Mouse (Mus musculus) megakaryocyte, embryonic 14.5 days (primary cell): ENCODE results near the gene Msl1.

Source experiments
- FLI1 ChIP-seq: IDR thresholded peaks from 2 replicates; pipeline ENCODE4 v1.6.1; 2012; ENCODE audit warnings: low read length, inconsistent platforms, mixed read lengths
- GATA1 ChIP-seq: IDR thresholded peaks from 3 replicates; pipeline ENCODE4 v1.6.1; 2012; ENCODE audit warnings: mixed read lengths, low read length, inconsistent platforms, borderline replicate concordance

DNA sequence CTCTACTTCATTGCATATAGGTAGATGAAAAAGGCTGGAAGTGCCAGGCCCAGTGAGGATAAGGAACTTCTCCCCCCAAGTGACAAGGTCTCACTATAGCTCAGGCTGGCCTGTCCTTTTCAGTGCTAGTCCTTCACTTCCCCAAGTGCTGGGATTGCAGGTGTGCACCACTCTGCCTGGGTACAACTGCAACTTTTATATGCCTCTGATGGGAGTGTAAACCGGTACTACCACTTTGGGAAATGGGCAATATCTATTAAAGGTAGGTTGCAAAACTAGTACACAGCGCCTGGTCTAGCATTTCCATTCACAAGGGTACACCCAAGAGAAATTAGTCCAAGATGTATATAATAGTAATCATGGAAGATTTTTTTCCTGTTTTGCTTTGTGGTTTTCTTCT lies 59.3 kb downstream of the Msl1 start:
- TF ChIP-seq GATA1 = no peak
- no peak for TF ChIP-seq FLI1
